Mouse (Mus musculus) cerebellum, adult 2 months (tissue): ENCODE measurements around the gene Fgg.

Experiments used
- CTCF ChIP-seq: fragments of 200-500 bp; IDR thresholded peaks from 2 replicates; pipeline ENCODE4 v1.5.1; 2011; ENCODE audit warnings: low read depth, mild to moderate bottlenecking, control low read depth, low read length, moderate library complexity, borderline replicate concordance; ENCODE audit not compliant: insufficient read depth
- POLR2A ChIP-seq: fragments of 200-500 bp; IDR thresholded peaks from 2 replicates; pipeline ENCODE4 v1.6.1; 2011; ENCODE audit warnings: low read length, control low read depth, borderline replicate concordance; ENCODE audit not compliant: insufficient read depth

- TF ChIP-seq CTCF (no peak), POLR2A (no peak)
These were observed 13.7 kb downstream of the Fgg start for GRCm38 (mm10) chr3:83021176-83021575.
